Mouse (Mus musculus): ENCODE measurements at regions not wholly inside any gene's neighbourhood (a gene's known extent, or its start where the extent isn't known, plus 50 kb on each side); places are given as distances from the start of the nearest gene placed in this dataset.

- no peak for DNase-seq (ENCODE audit: low spot score)
Measured at GRCm38 (mm10) chr4:56157521-56158065, 582.3 kb upstream of the Gm26657 start.

DNA sequence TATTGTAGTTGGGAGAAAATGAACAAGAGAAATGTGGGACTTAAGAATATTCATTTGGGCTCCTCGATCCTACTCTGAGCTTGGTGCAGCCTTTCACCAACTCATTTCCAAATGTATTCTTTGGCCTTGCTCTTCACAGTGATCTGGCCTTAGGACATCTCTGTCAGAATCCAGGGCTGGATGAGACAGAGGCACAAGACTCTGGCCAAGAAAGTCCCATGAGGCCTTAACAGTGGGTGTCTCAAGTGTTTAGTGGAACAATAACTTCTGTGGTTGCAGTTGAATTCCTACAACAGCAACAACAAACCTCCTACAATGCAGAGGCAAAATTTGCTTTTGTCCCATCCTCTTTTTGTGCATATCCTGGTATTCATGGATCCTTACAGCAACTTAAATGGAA, 589.2 kb upstream of the Gm26657 start:
- DNase-seq (ENCODE audit: low spot score), result no peak

- DNase-seq (ENCODE audit: low spot score), result no peak
Measured at GRCm38 (mm10) chr4:56143827-56144226, 596.0 kb upstream of the Gm26657 start.

GRCm38 (mm10) chr4:56136837-56137236, 603.0 kb upstream of the Gm26657 start:
- DNase-seq (ENCODE audit: low spot score), result no peak

DNA sequence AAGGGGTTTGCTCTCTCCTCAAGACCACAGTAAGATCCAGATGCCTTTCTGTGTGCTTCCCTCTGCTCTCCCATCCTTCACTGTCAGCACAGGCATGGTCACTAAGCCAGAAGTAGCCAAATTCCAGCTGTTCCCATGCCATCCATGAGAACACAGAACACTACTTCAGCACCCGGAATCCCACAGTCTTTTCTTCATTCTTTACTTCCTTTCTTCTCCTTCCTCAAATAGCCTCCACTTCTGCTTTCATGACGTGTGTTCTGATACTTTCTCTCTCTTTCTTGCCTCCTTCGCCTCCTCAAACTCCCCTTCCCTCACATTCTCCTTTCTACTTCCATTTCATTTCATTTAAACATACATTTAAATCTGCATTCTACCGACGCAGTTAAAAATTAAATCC, 602.1 kb upstream of the Klf4 start:
- DNase-seq (ENCODE audit: low spot score), result no peak

GRCm38 (mm10) chr4:56127730-56128482, 595.6 kb upstream of the Klf4 start:
- DNase-seq (ENCODE audit: low spot score), result no peak

DNA sequence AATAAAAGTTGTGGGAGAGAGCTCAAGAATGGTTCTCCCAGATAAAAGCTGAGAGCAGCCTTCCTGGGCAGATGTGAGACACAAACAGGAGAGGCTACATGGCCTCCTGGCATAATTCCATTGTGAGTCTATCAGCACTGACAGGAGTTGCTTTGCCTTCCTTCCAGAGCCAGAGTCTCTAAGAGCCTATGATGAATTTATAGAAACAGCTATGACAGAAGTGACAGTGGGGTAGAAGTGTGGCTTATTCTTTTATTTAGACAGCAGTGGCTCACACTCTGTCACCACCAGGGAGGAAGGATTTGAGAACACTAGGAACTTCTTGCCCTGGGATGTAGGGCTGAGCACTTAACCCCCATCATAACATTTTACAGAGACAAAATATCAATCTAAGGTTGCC, 592.2 kb upstream of the Klf4 start:
- DNase-seq (ENCODE audit: low spot score), result no peak

GRCm38 (mm10) chr4:56122198-56122597, 589.9 kb upstream of the Klf4 start:
- DNase-seq (ENCODE audit: low spot score), result no peak

DNA sequence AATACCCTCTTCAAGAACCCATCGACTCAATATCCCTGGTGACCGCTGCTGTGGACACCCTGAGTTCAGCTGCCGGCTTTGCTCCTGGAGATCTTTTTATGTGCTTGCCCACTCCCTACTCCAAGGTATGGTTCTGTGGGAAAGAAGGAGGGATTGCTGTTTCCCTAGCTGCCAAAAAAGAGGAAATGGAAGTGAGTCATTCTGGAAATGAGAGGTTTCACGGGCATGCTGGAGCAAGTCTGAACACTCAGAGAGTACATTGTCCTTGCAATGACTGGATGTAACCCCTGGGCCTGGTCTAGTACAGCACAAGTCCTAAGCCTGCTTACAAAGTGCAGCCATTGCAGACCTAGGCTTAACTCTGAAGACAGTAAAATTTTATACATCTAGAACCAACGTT, 589.4 kb upstream of the Klf4 start:
- DNase-seq (ENCODE audit: low spot score), result no peak

DNA sequence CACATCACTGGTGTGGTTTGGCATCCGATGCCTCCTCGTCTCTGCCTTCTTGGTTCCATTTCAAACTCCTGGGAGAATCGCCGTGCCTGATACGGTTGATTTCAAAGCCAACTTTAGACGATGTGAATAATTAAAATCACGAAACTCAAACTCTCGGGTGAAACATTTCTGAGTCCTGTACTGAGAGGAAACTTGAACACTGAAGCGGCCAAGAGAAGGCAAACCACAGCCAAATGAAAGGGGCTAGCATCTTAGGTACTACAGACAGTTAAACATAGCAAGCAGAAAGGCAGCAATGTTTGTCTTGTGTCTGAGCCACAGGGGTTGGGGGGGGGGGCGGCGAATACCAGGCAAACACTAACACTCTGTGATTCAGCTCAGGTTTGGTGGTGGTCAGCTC, 588.1 kb upstream of the Klf4 start:
- no peak for DNase-seq (ENCODE audit: low spot score)

DNA sequence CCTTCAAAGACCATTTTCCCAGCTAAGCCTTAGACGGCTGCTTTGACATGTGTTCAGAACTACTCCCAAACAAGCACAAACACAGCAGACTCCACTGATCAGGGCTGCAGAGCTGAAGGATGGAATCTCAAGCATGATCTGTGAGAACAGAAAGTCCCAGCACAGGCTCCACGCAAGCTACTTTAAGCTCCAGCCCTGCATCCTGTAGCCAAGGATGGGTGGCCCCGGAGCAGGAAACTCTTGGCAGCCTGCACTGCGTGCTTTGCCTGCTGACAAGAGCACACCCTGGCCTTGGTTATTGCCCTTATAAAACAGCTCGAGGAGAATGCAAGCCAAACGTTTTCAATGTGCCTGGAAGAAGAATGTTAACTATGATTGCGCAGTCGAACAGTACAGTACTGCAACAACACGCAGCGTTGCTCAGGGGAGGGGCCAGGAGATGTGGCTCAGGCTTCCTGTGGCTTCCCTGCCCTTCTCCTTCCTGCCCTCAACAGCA, 581.5 kb upstream of the Klf4 start:
- DNase-seq (ENCODE audit: low spot score), result peak; percentile 33

DNA sequence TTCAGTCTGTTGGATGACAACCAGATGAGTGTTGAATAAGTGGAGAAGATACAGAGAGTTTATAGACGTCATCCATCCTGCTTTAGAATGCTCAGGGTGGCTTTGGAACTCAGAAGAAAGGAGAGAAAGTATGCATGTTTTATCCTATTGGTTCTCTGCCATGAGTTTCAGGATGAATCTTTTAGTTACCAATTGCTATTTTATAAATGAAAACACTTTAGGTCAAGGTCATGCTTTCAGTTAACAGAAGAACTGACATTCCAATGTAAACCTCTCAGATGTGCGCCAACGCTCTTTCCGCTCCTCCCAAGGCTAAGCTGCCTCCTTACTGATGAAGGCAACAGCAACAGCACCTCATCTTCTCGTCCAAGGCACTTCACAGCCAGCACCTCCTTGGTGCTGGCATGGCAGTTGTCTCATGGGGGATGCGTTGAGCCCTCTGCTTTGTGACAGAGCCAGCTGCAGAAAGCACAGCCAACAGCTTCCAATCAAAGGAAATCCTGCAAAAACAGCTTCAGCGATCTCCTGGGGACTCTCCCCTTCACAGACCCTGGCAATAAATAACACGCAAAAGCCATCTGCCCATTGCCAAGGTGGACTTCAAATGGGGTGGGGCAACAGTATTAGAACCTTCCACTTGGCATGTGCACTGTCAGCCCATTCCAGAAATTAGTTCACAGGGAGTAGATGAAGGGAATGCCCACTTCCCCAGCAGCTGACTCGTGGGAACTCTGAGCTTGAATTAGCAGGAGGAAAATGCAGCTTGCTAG, 580.9 kb upstream of the Klf4 start:
- DNase-seq (ENCODE audit: low spot score), result no peak

DNA sequence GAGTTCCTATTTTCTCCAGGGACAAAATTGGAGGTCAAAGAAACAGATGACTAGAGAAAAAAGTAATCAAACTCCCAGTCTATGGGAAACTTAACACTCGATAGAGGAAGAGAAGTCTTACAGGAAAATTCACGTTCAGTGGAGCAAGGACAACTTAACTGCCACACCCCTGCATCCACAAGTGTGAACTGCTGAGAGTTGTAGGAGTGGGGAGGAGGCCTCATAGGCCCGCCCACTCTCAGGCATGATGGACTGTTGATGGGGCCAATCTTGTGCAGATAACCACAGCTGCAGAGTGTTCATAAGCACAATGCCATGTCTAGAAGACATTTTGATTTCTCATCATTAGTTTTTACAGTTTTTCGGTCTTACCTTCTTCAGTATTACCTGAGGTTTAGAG, 574.7 kb upstream of the Klf4 start:
- no peak for DNase-seq (ENCODE audit: low spot score)

GRCm38 (mm10) chr4:56102314-56102713, 570.0 kb upstream of the Klf4 start:
- DNase-seq (ENCODE audit: low spot score), result no peak

- DNase-seq (ENCODE audit: low spot score), result no peak
Measured at GRCm38 (mm10) chr4:56090796-56091195, 558.5 kb upstream of the Klf4 start.

DNA sequence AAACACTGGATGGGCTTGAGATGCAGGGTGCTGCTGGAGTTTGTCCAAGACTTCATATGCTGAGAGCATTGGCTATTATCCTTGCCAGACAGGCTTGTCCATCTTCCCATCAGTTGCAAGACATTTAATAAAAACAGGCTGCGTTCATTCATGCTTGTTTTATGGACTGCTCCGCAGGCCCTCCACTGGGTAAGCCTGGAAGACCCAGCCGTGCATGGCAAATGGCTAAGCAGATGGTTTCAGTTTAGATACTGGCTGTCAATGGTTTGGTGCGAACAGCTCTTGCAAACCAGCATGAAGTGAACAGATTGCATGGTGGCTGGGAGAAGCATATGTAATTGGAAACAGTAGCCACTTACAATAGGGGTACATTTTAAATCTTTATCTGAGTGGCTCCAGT, 556.4 kb upstream of the Klf4 start:
- DNase-seq (ENCODE audit: low spot score), result no peak

- no peak for DNase-seq (ENCODE audit: low spot score)
Measured at GRCm38 (mm10) chr4:56086306-56086705, 554.0 kb upstream of the Klf4 start.

GRCm38 (mm10) chr4:56084205-56084604, 551.9 kb upstream of the Klf4 start:
- no peak for DNase-seq (ENCODE audit: low spot score)

GRCm38 (mm10) chr4:56082411-56082810, 550.1 kb upstream of the Klf4 start:
- no peak for DNase-seq (ENCODE audit: low spot score)

- no peak for DNase-seq (ENCODE audit: low spot score)
Measured at GRCm38 (mm10) chr4:56080960-56081359, 548.7 kb upstream of the Klf4 start.

GRCm38 (mm10) chr4:56070664-56071334, 538.5 kb upstream of the Klf4 start:
- DNase-seq (ENCODE audit: low spot score), result no peak

DNA sequence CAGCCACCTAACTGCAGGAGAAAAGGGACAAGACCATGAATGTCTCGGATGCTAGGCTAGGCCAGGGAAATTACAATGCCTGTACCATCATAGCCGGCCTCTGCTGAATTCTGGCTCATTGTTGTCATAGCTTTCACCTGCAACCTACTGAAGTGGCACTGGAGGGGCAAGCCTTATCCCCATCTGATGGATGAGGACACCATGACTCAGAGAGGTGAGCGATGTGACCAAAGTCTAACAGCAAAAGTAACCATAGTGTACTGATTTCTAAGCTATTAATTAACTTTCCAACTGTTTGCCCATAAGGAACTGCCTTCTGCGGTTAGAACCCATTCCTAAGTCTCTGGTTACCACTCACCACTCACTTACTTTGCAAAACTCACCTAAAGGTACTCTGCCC, 536.6 kb upstream of the Klf4 start:
- DNase-seq (ENCODE audit: low spot score), result no peak

- no peak for DNase-seq (ENCODE audit: low spot score)
Measured at GRCm38 (mm10) chr4:56064657-56065056, 532.4 kb upstream of the Klf4 start.
